Mouse (Mus musculus) intestine, embryonic 16.5 days (tissue): ENCODE data around the gene Shb. TPM values are rescaled to one million over a fixed set of nuclear protein-coding genes. Genes with fewer than 3 reads are reported as not detected.
A peak's percentile ranks its signal among the peaks of the same experiment; 100 is the strongest.

ENCODE experiments used
- ATAC-seq: fragments of 200-750 bp; cut with Nextera tagmentation; 2 replicates; pipeline ENCODE4 v1.8.0; 2017; ENCODE audit warnings: moderate TSS enrichment, moderate library complexity
- H3K27ac ChIP-seq: fragments of 300-500 bp; sonication (generic); 2 replicates; pipeline ENCODE4 v1.5.1; 2014; ENCODE audit warnings: mild to moderate bottlenecking, low read length
- H3K27me3 ChIP-seq: fragments of 300-500 bp; sonication (generic); replicated peaks from 2 replicates; pipeline ENCODE4 v1.6.1; 2014; ENCODE audit warnings: low read length, control low read depth, mixed read lengths; ENCODE audit not compliant: control insufficient read depth, insufficient read depth
- H3K36me3 ChIP-seq: fragments of 300-500 bp; sonication (generic); 2 replicates; pipeline ENCODE4 v1.6.1; 2014; ENCODE audit warnings: low read length, control low read depth; ENCODE audit not compliant: control insufficient read depth, insufficient read depth
- H3K4me1 ChIP-seq: fragments of 300-500 bp; sonication (generic); 2 replicates; pipeline ENCODE4 v1.6.1; 2014; ENCODE audit warnings: low read length, control low read depth, mixed read lengths; ENCODE audit not compliant: control insufficient read depth, insufficient read depth
- H3K4me2 ChIP-seq: fragments of 300-500 bp; sonication (generic); 2 replicates; pipeline ENCODE4 v1.6.1; 2014; ENCODE audit warnings: low read depth, low read length, control low read depth
- H3K4me3 ChIP-seq: fragments of 300-500 bp; sonication (generic); 2 replicates; pipeline ENCODE4 v1.5.1; 2014; ENCODE audit warnings: mild to moderate bottlenecking, low read length
- H3K9ac ChIP-seq: fragments of 300-500 bp; sonication (generic); 2 replicates; pipeline ENCODE4 v1.6.1; 2014; ENCODE audit warnings: low read depth, low read length
- H3K9me3 ChIP-seq: fragments of 300-500 bp; sonication (generic); 2 replicates; pipeline ENCODE4 v1.6.1; 2016; ENCODE audit warnings: low read length, control low read depth; ENCODE audit not compliant: control insufficient read depth
- WGBS: fragments of 180-500 bp; shearing (Covaris S2); extraction: QIAGEN DNeasy Blood & Tissue Kit; methylation state at CpG from one replicate; pipeline ENCODE4 v1.1.7; 2014; 5-methylcytosine and 5-hydroxymethylcytosine counted together
- polyA plus RNA-seq: library from polyadenylated mRNA; unstranded; fragments of >200 nt; fragmentation: Nextera tagmentation; extraction: Ambion mirVana; gene quantifications from 2 replicates; pipeline ENCODE4 v1.2.1, GENCODE M21; 2015

The Shb gene
- polyA plus RNA-seq, 1 experiment from 2014 or later = 1.5 TPM

DNA sequence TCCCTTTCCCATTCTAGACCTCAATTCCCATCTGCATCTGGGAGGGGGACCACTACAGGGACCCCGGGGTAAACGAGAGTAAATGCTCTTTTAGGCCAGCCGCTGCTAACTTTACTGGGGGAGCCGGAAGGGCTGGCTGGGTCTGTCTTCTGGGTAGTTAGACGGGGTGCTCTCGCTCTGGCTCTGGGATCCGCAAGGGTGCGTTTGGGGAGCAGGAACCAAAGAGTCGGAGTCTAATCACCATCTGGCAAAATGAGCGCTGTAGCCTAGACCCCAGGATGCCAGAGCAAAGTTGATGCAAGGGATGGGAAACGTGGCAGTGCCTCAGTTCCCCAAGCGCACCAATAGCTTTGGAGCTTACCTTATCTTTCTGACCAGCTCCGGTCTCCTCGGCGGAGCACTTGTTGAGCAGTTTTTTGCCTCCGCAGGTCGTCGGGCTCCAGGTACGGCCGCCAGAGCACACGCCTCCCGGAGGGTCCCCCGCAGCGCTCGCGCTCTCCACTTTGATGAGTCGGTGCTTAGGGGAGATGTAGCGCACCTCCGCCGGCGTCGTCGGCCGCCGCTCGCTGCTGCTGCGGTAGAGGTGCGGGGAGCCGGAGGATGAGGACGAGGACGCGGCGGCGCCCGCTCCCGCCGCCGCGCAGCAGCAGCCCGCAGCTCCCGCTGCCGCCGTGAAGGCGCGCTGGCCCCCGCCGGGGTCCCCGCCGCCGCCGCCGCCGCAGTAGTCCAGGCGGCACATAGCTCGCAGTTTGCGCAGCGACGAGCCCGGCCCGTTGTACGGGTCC lies 2.9 kb downstream of the Shb start:
- Histone ChIP-seq H3K9me3 (no peaks in the 10 kb centered on the region), H3K4me1 (peaks cover 34% of the 10 kb centered on the region), H3K9ac (peak overlapping the region; percentile 94), H3K36me3 (no peaks in the 10 kb centered on the region), H3K27me3 (no peaks in the 10 kb centered on the region), H3K4me3 (peak overlapping the region; percentile 82), H3K27ac (peak overlapping the region; percentile 45), H3K4me2 (peak overlapping the region; percentile 93)
- WGBS = under 1% methylated on average over 60 of the region's 71 CpGs
- no peak for ATAC-seq

DNA sequence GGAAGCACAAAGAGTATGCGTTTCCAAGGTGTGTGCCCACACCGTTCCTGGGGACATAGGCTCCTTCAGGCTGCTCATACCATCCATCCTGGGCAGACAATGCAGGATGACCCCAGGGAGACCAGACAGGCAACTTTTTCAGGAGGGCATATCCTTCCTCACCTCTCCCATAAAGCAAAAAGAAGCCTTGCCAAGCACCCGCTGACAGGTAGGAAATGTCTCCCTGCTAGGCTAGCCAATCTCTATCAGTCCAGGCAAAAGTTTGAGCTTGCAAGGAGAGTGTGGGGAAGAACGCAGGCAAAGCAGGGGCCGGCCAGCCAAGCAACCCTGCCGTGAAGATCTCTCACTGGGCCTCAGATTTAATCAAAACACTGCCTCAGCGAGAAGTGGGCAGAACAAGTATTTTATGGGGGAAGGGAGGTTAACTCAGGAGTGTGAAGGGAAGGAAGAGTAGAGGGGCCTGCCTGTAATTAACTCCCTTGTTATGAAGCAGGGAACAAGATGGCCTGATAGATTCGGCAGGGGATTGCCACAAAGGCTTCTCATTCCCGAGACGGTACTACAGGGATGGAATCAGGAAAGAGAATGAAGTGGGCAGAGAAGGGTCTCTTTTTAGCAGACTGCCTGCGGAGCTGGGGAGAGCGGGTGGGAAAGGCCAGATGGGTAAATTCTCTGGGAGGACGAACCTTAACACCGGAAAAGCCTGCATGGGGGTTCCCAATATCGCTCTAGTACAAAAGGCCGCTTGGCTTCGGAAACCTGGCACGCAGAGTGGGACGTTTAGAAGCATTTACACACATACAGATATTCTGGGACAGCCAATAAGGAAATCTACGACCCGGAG lies 3.7 kb downstream of the Shb start:
- Histone ChIP-seq H3K36me3 (no peaks in the 10 kb centered on the region), H3K27me3 (no peaks in the 10 kb centered on the region), H3K9me3 (no peaks in the 10 kb centered on the region), H3K27ac (peak overlapping the region; percentile 33; the same call in 1 of the 2 replicates), H3K4me3 (peak overlapping the region; percentile 82), H3K4me2 (peak overlapping the region; percentile 93), H3K4me1 (peaks cover 34% of the 10 kb centered on the region), H3K9ac (peak overlapping the region; percentile 94)
- ATAC-seq = no peak
- 6% methylated on average over 21 of the region's 21 CpGs for WGBS

DNA sequence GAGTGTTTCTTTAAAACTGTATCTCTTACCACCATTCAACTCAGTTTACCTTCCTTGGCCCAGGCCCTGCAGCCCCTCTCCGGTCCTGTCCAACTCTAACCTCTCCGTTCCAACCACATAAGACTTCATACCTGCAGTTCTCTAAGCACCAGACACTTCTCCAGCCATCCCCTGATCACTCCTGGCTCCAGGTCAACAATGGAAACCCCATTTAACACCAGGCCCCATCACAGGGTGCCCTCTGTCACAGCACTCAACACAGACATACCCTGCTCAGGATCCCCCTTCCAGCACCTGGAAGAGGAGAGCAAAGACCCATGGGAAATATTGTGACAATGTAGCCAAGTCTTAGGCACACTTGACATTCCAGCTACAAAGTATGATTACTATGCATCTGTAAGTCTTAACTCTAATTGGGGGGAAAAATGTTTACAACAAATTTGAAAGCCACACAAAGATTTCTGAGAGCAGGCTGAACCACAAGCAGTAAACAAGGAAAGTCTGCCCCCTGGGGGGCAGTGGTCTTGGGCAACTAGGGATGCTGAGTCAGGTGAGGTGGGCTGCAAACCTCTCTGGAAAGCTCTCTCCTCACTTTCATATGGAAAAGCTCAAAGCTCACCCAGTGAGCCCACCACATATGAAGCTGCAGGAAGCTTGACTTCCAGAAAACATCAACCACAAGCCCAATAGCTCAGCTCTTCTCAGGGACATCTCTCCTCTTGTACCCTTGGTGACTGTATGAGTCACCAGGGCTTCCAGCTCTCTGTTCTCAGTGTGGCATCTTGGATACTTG lies 4.5 kb downstream of the Shb start:
- no peak overlapping the region for H3K27ac ChIP-seq
- ATAC-seq = no peak
- no peaks in the 10 kb centered on the region for H3K27me3 ChIP-seq
- 93% methylated on average over 2 of the region's 2 CpGs for WGBS
- peaks cover 32% of the 10 kb centered on the region for H3K4me1 ChIP-seq
- no peaks in the 10 kb centered on the region for H3K36me3 ChIP-seq
- H3K9ac ChIP-seq = peak overlapping the region; percentile 94
- peak overlapping the region; percentile 82 for H3K4me3 ChIP-seq
- no peaks in the 10 kb centered on the region for H3K9me3 ChIP-seq
- peak overlapping the region; percentile 93 for H3K4me2 ChIP-seq

DNA sequence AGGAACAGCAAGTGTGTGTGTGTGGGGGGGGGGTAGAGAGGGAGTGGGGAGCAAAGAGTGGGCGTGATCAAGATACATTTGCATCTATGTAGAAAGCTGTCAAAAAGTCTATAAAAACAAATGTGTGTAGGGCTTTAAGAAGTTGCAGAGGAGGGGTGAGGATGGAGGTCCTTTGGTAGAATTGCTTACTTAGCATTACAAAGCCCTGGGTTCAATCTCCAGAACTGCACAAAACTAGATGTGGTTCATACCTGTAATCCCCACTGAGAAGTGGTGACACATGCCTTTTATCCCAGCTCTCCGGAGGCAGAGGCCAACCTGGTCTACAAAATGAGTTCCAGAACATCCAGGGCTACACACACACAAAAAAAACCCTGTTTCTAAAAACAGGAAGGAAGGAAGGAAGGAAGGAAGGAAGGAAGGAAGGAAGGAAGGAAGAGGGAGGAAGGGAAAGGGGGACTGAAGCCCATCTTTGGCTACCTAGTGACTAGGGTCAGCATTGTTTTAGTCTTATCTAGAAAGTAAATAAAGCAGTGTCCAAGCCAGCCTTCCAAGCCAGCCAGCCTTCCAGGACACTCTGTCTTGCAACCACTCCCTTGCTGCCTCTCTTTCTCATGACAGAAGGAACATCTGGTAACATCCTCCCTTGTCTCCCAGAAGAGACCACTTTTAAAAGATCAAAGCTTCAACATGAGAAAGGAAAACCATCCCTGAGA lies 5.3 kb downstream of the Shb start:
- Histone ChIP-seq H3K9ac (0 out of 2 replicates have a peak overlapping the region, but pooled peaks have one; percentile 23), H3K27ac (no peak overlapping the region), H3K4me1 (peaks cover 31% of the 10 kb centered on the region), H3K4me3 (peak overlapping the region; percentile 82; the same call in 1 of the 2 replicates), H3K9me3 (no peaks in the 10 kb centered on the region), H3K4me2 (peak overlapping the region; percentile 93; the same call in 1 of the 2 replicates), H3K27me3 (no peaks in the 10 kb centered on the region), H3K36me3 (no peaks in the 10 kb centered on the region)
- WGBS = 86% methylated on average over 2 of the region's 2 CpGs
- no peak for ATAC-seq

DNA sequence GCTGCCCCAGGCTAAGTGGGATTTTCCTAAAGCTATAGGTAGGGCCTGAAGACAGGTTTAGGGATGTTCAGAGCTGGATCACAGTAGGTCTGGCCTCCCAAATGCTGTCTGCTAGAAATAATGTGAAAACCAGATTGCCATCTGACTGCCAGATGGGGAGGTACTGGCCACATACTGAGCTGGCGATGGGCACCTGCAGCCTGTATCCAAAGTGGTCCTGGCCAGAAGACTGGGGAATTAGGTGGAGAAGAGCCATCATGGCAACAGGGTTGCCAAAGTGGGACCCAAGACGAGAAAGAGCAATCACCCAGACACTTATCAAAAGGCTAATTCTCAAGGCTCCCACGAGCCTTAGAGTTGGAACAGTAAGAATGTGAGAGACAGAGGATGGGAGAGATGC lies 6.1 kb downstream of the Shb start:
- Histone ChIP-seq H3K4me2 (no peak overlapping the region), H3K27ac (no peak overlapping the region), H3K27me3 (no peaks in the 10 kb centered on the region), H3K4me3 (no peak overlapping the region), H3K36me3 (no peaks in the 10 kb centered on the region), H3K9me3 (no peaks in the 10 kb centered on the region), H3K4me1 (peaks cover 32% of the 10 kb centered on the region), H3K9ac (no peak overlapping the region)
- WGBS = 94% methylated on average over 3 of the region's 3 CpGs
- ATAC-seq = no peak

DNA sequence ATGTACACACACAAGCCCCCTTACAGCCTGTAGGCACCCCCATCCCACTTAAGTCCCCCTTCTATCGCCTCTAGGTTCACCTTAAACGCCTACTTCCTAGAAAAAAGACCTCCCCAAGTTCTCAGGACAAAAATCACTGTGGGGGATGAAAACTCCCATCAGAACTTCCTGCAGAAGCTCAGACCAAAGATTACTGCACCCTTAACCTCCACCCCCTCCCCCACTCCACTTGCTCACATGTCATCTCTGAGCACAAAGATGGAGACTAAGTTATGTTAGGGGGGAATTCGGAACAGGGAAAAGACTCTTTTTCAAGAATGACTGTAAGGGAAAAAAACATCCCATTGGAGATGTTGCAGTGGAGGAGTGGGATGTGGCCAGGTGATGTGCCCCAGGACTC lies 6.7 kb downstream of the Shb start:
- H3K4me3 ChIP-seq = no peak overlapping the region
- H3K9ac ChIP-seq = no peak overlapping the region
- WGBS = 89% methylated on average over 3 of the region's 3 CpGs
- no peak overlapping the region for H3K4me2 ChIP-seq
- no peak for ATAC-seq
- H3K36me3 ChIP-seq = no peaks in the 10 kb centered on the region
- H3K27ac ChIP-seq = no peak overlapping the region
- H3K27me3 ChIP-seq = no peaks in the 10 kb centered on the region
- peaks cover 38% of the 10 kb centered on the region for H3K4me1 ChIP-seq
- H3K9me3 ChIP-seq = no peaks in the 10 kb centered on the region

DNA sequence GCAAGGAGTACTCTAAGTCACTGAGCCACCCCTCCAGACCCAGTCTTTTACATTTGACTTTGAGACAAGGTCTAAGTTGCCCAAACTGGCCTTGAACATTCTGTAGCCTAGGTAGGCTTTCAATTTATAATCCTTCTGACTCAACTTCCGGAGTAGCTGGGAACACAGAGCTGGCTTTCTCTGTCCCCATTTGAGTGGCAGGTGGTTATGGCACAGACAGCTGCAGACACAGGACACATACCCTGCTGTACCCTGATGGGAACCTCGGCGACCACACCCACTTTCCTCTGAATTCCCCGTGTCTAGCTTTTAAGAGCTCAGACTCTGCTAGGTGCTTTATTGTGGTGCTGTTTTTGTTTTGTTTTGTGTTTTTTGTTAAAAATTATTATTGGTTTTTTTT lies 7.7 kb downstream of the Shb start:
- Histone ChIP-seq H3K4me1 (peaks cover 42% of the 10 kb centered on the region), H3K9me3 (no peaks in the 10 kb centered on the region), H3K27me3 (no peaks in the 10 kb centered on the region), H3K9ac (no peak overlapping the region), H3K4me2 (no peak overlapping the region), H3K4me3 (no peak overlapping the region), H3K36me3 (no peaks in the 10 kb centered on the region), H3K27ac (no peak overlapping the region)
- ATAC-seq = no peak
- WGBS = 85% methylated on average over 4 of the region's 4 CpGs

DNA sequence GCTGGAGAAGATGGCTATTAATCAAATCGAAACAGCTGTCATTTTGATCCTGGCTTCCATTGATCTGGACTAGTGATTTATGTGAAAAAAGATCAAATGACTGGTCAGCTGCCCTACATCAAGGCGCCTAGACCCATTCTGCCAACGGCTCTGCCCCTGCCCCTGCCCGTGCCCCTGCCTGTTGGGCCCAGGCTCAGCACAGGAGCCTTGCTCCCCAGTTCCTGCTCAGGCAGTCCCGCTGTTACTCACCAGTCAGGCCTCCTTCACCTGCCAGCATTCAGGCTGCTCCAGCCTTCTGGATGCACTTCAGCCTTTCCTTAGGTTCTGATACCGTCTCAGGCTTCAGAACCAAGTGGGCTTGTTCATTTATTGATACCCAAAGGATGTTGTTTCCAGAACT lies 8.9 kb downstream of the Shb start:
- no peak overlapping the region for H3K27ac ChIP-seq
- WGBS = 89% methylated on average over 6 of the region's 6 CpGs

More for the DNA sequence above, 8.9 kb downstream of the Shb start:
- Histone ChIP-seq H3K4me2 (no peak overlapping the region), H3K9ac (no peak overlapping the region), H3K4me3 (no peak overlapping the region), H3K9me3 (no peaks in the 10 kb centered on the region), H3K36me3 (no peaks in the 10 kb centered on the region), H3K27me3 (no peaks in the 10 kb centered on the region), H3K4me1 (peaks cover 40% of the 10 kb centered on the region)
- no peak for ATAC-seq
